8 mouse cellular contexts compared by ENCODE assay signal in genomic region chr12:4917805-4918591, GRCm38 (mm10). TPM values are rescaled to one million over a fixed set of nuclear protein-coding genes. Genes with fewer than 3 reads are reported as not detected.
DNase-seq lines count a peak whose midpoint lies in the region; ATAC-seq and TF ChIP-seq lines count a peak whose summit lies in the region.

No protein-coding gene starts in this region.

- peak; percentile 63 for ATAC-seq in erythroid progenitor cell, adult 5-6 weeks (replicated peaks; ENCODE audit: low FRiP score, poor library complexity, severe bottlenecking)
- peak; percentile 61 for ATAC-seq in heart, embryonic 13.5 days (ENCODE audit: extremely low read depth, insufficient number of reproducible peaks, low FRiP score, low TSS enrichment)
- ATAC-seq in kidney, postnatal 0 days (replicated peaks; ENCODE audit: low FRiP score, low read depth) = peak; percentile 65; the same call in 1 of the 2 replicates
- ATAC-seq in liver, embryonic 13.5 days (ENCODE audit: low read depth) = peak; percentile 34
- ATAC-seq in stomach, embryonic 16.5 days (ENCODE audit: insufficient read depth, low FRiP score) = peak; percentile 48

- no peaks in the 10 kb centered on the region for H3K27me3 ChIP-seq in heart, embryonic 13.5 days (replicated peaks)
- no peaks in the 10 kb centered on the region for H3K27me3 ChIP-seq in kidney, postnatal 0 days (ENCODE audit: insufficient read depth, low read length)
- no peaks in the 10 kb centered on the region for H3K27me3 ChIP-seq in liver, embryonic 13.5 days
- no peaks in the 10 kb centered on the region for H3K27me3 ChIP-seq in stomach, embryonic 16.5 days (ENCODE audit: control insufficient read depth, insufficient read depth, low read length)

- H3K36me3 ChIP-seq in heart, embryonic 13.5 days = no peaks in the 10 kb centered on the region
- H3K36me3 ChIP-seq in kidney, postnatal 0 days (ENCODE audit: insufficient read depth, low read length) = no peaks in the 10 kb centered on the region
- H3K36me3 ChIP-seq in liver, embryonic 13.5 days = no peaks in the 10 kb centered on the region
- H3K36me3 ChIP-seq in stomach, embryonic 16.5 days (ENCODE audit: control insufficient read depth, insufficient read depth, low read length) = no peaks in the 10 kb centered on the region

- peak overlapping the region; percentile 99 for H3K9ac ChIP-seq in heart, embryonic 13.5 days
- peak overlapping the region; percentile 99 for H3K9ac ChIP-seq in kidney, postnatal 0 days (ENCODE audit: low read depth, low read length)
- H3K9ac ChIP-seq in liver, embryonic 13.5 days = peak overlapping the region; percentile 100
- H3K9ac ChIP-seq in stomach, embryonic 16.5 days (ENCODE audit: low read length) = peak overlapping the region; percentile 96

- no peak for TF ChIP-seq CTCF in kidney, postnatal 0 days (IDR thresholded peaks at IDR 0.05; ENCODE audit: low read depth)

- no peaks in the 10 kb centered on the region for H3K9me3 ChIP-seq in heart, embryonic 13.5 days
- no peaks in the 10 kb centered on the region for H3K9me3 ChIP-seq in kidney, postnatal 0 days (replicated peaks; ENCODE audit: low read length)
- no peaks in the 10 kb centered on the region for H3K9me3 ChIP-seq in liver, embryonic 13.5 days (replicated peaks)
- H3K9me3 ChIP-seq in stomach, embryonic 16.5 days (replicated peaks; ENCODE audit: control insufficient read depth, low read length) = no peaks in the 10 kb centered on the region

- H3K4me3 ChIP-seq in heart, embryonic 13.5 days = peak overlapping the region; percentile 97
- peak overlapping the region; percentile 100 for H3K4me3 ChIP-seq in kidney, postnatal 0 days (replicated peaks; ENCODE audit: low read depth, low read length)
- peak overlapping the region; percentile 98 for H3K4me3 ChIP-seq in liver, embryonic 13.5 days (replicated peaks)
- H3K4me3 ChIP-seq in stomach, embryonic 16.5 days (replicated peaks; ENCODE audit: low read length) = peak overlapping the region; percentile 84

- under 1% methylated on average over 48 of the region's 48 CpGs for WGBS in heart, embryonic 13.5 days
- WGBS in kidney, postnatal 0 days = under 1% methylated on average over 48 of the region's 48 CpGs
- under 1% methylated on average over 48 of the region's 48 CpGs for WGBS in liver, embryonic 13.5 days (ENCODE audit: insufficient replicate concordance)
- WGBS in stomach, embryonic 16.5 days = under 1% methylated on average over 48 of the region's 48 CpGs

- H3K4me2 ChIP-seq in heart, embryonic 13.5 days = peak overlapping the region; percentile 86
- peak overlapping the region; percentile 72 for H3K4me2 ChIP-seq in kidney, postnatal 0 days (ENCODE audit: low read length)
- peak overlapping the region; percentile 75 for H3K4me2 ChIP-seq in liver, embryonic 13.5 days
- H3K4me2 ChIP-seq in stomach, embryonic 16.5 days (ENCODE audit: low read depth, low read length) = peak overlapping the region; percentile 82

- peak overlapping the region; percentile 98 for H3K27ac ChIP-seq in heart, embryonic 13.5 days (replicated peaks)
- peak overlapping the region; percentile 96 for H3K27ac ChIP-seq in kidney, postnatal 0 days
- H3K27ac ChIP-seq in liver, embryonic 13.5 days = peak overlapping the region; percentile 93
- H3K27ac ChIP-seq in stomach, embryonic 16.5 days (ENCODE audit: low read length) = peak overlapping the region; percentile 97

- H3K4me1 ChIP-seq in heart, embryonic 13.5 days = peaks cover 29% of the 10 kb centered on the region
- H3K4me1 ChIP-seq in kidney, postnatal 0 days (replicated peaks; ENCODE audit: insufficient read depth, low read length) = peaks cover 9% of the 10 kb centered on the region; the same call in 1 of the 2 replicates
- peaks cover 36% of the 10 kb centered on the region for H3K4me1 ChIP-seq in liver, embryonic 13.5 days (replicated peaks)
- peaks cover 6% of the 10 kb centered on the region for H3K4me1 ChIP-seq in stomach, embryonic 16.5 days (ENCODE audit: control insufficient read depth, insufficient read depth, low read length)

- peak; percentile 74 to 77 for DNase-seq in B cell, adult 2 months
- DNase-seq in adrenal gland, postnatal 25 days = peak; percentile 69
- DNase-seq in kidney, postnatal 0 days (ENCODE audit: low spot score) = peak; percentile 77
- DNase-seq in liver, embryonic 13.5 days = peak; percentile 56
- DNase-seq in natural killer cell, adult 2 months (ENCODE audit: low spot score in 2 of 2) = peak; percentile 54 to 72

RNA-seq across cellular contexts. Expression of gene Atad2b, which starts 0.8 kb away (rescaled TPM):
- 36.0 and 36.9 TPM in 2 replicates for total RNA-seq in adrenal gland, postnatal 25 days (2021)
- total RNA-seq in erythroid progenitor cell, adult 5-6 weeks (2015; ENCODE audit: low replicate concordance) = 72.4 and 96.0 TPM in 2 replicates
- total RNA-seq in erythroid progenitor cell, adult 5-6 weeks (2017; ENCODE audit: low replicate concordance) = 96.5 and 105 TPM in 2 replicates
- 6.1 and 6.4 TPM in 2 replicates for polyA plus RNA-seq in heart, embryonic 13.5 days (2015; fragmentation: Nextera tagmentation; extraction: Ambion mirVana)
- 7.4 and 8.6 TPM in 2 replicates for polyA plus RNA-seq in kidney, postnatal 0 days (2015; fragmentation: Nextera tagmentation; extraction: Ambion mirVana)
- polyA plus RNA-seq in liver, embryonic 13.5 days (2015; fragmentation: Nextera tagmentation; extraction: Ambion mirVana) = 4.9 and 5.1 TPM in 2 replicates
- polyA plus RNA-seq in stomach, embryonic 16.5 days (2015; fragmentation: Nextera tagmentation; extraction: Ambion mirVana) = 5.4 and 7.5 TPM in 2 replicates

RNA-seq across cellular contexts. Expression of gene Ubxn2a, which starts 10.5 kb away (rescaled TPM):
- total RNA-seq in adrenal gland, postnatal 25 days (2021) = 38.3 and 43.2 TPM in 2 replicates
- 31.4 and 36.4 TPM in 2 replicates for total RNA-seq in erythroid progenitor cell, adult 5-6 weeks (2015; ENCODE audit: low replicate concordance)
- 44.9 and 72.6 TPM in 2 replicates for total RNA-seq in erythroid progenitor cell, adult 5-6 weeks (2017; ENCODE audit: low replicate concordance)
- polyA plus RNA-seq in heart, embryonic 13.5 days (2015; fragmentation: Nextera tagmentation; extraction: Ambion mirVana) = 25.8 and 30.2 TPM in 2 replicates
- polyA plus RNA-seq in kidney, postnatal 0 days (2015; fragmentation: Nextera tagmentation; extraction: Ambion mirVana) = 30.2 and 34.9 TPM in 2 replicates
- 35.8 and 45.1 TPM in 2 replicates for polyA plus RNA-seq in liver, embryonic 13.5 days (2015; fragmentation: Nextera tagmentation; extraction: Ambion mirVana)
- 25.8 and 26.1 TPM in 2 replicates for polyA plus RNA-seq in stomach, embryonic 16.5 days (2015; fragmentation: Nextera tagmentation; extraction: Ambion mirVana)

RNA-seq across cellular contexts. Expression of gene Mfsd2b, which starts 43.8 kb away (rescaled TPM):
- 0.64 and 1.2 TPM in 2 replicates for total RNA-seq in adrenal gland, postnatal 25 days (2021)
- total RNA-seq in erythroid progenitor cell, adult 5-6 weeks (2015; ENCODE audit: low replicate concordance) = 277 and 292 TPM in 2 replicates
- 253 and 262 TPM in 2 replicates for total RNA-seq in erythroid progenitor cell, adult 5-6 weeks (2017; ENCODE audit: low replicate concordance)
- polyA plus RNA-seq in heart, embryonic 13.5 days (2015; fragmentation: Nextera tagmentation; extraction: Ambion mirVana) = 3.3 and 4.4 TPM in 2 replicates
- polyA plus RNA-seq in kidney, postnatal 0 days (2015; fragmentation: Nextera tagmentation; extraction: Ambion mirVana) = 0.38 and 0.41 TPM in 2 replicates
- polyA plus RNA-seq in liver, embryonic 13.5 days (2015; fragmentation: Nextera tagmentation; extraction: Ambion mirVana) = 61.2 and 64.9 TPM in 2 replicates
- polyA plus RNA-seq in stomach, embryonic 16.5 days (2015; fragmentation: Nextera tagmentation; extraction: Ambion mirVana) = 3.3 and 3.4 TPM in 2 replicates

Comparison
In these comparisons a context has a peak if more than half of its experiments do, and no peak if none do; other contexts are left out.
1. Peak in every context shown above with its lines: DNase-seq, ATAC-seq, H3K4me3 ChIP-seq and H3K27ac ChIP-seq.
2. RNA of gene Mfsd2b, which starts 43.8 kb away (polyA plus RNA-seq): 61.2 to 64.9 TPM in liver, embryonic 13.5 days; 3.3 to 3.4 TPM in stomach, embryonic 16.5 days, 3.3 to 4.4 TPM in heart, embryonic 13.5 days and 0.38 to 0.41 TPM in kidney, postnatal 0 days; every median in the first group is over 10 times any median in the second.